Mouse (Mus musculus): ENCODE measurements around the gene Pth1r.

- peak; percentile 88 for TF ChIP-seq CTCF (IDR thresholded peaks at IDR 0.05)
- 0 out of 2 replicates have a peak, but pooled peaks have one; percentile 67 for TF ChIP-seq EP300 (IDR thresholded peaks at IDR 0.05; ENCODE audit: insufficient read depth, low read depth, low read length)
- TF ChIP-seq POLR2A (IDR thresholded peaks at IDR 0.05; ENCODE audit: insufficient read depth, low read depth, low read length), result no peak
Measured at GRCm38 (mm10) chr9:110759265-110759664, 12.3 kb upstream of the Pth1r start.

Measured in heart, adult 2 months (tissue).